Mouse (Mus musculus) stomach, adult 2 months (tissue): ENCODE results near the gene Xpo5. TPM values are rescaled to one million over a fixed set of nuclear protein-coding genes. Genes with fewer than 3 reads are reported as not detected.

Experiments used
- polyA plus RNA-seq: library from polyadenylated mRNA; depleted of rRNA; stranded (reverse); fragments of >200 nt; gene quantifications from 2 replicates; pipeline ENCODE4 v1.2.3, GENCODE M21; 2012; rRNA removed

The Xpo5 gene
- polyA plus RNA-seq: 4.7 and 5.9 TPM in 2 replicates

GRCm38 (mm10) chr17:46202421-46203071 is at the start of gene Xpo5, which contains the start of gene Polh:
Xpo5 (plus strand) TSS chr17:46202782.
Polh (minus strand) TSS chr17:46202645.

GRCm38 (mm10) chr17:46152847-46153782 is 49.5 kb upstream of the Xpo5 start, which contains the start of gene Mad2l1bp:
Mad2l1bp (minus strand) TSS chr17:46153553.

GRCm38 (mm10) chr17:46160686-46161085 is 41.9 kb upstream of the Xpo5 start, which contains the start of gene Gtpbp2:
Gtpbp2 (plus strand) TSS chr17:46161032.

GRCm38 (mm10) chr17:46247512-46248188 is 45.1 kb downstream of the Xpo5 start, which contains the start of the genes Polr1c and Yipf3:
Polr1c (minus strand) TSS chr17:46248054.
Yipf3 (plus strand) TSS chr17:46248080.

GRCm38 (mm10) chr17:46253452-46254084 is 51.0 kb downstream of the Xpo5 start, which contains the start of gene Lrrc73:
Lrrc73 (plus strand) TSS chr17:46253531.

GRCm38 (mm10) chr17:46282483-46283123 is 80.0 kb downstream of the Xpo5 start, which contains the start of gene Tjap1:
Tjap1 (minus strand) TSS chr17:46283026.

Other genes with a start within 250 kb of the Xpo5 start
- 63.8 and 87.0 TPM in 2 replicates for gene Vegfa, start 170.4 kb upstream of the Xpo5 start, polyA plus RNA-seq
- gene Mrps18a, start 91.8 kb upstream of the Xpo5 start, polyA plus RNA-seq: 13.2 and 14.9 TPM in 2 replicates
- 5.3 and 7.2 TPM in 2 replicates for gene Rsph9, start 58.6 kb upstream of the Xpo5 start, polyA plus RNA-seq
- gene Mad2l1bp, start 49.2 kb upstream of the Xpo5 start, polyA plus RNA-seq: 8.1 and 10.0 TPM in 2 replicates
- gene Gtpbp2, start 41.8 kb upstream of the Xpo5 start, polyA plus RNA-seq: 55.4 and 62.2 TPM in 2 replicates
- 1.1 and 1.2 TPM in 2 replicates for gene Polh, start 137 bp upstream of the Xpo5 start, polyA plus RNA-seq
- 15.7 and 21.4 TPM in 2 replicates for gene Polr1c, start 45.3 kb downstream of the Xpo5 start, polyA plus RNA-seq
- 209 and 224 TPM in 2 replicates for gene Yipf3, start 45.3 kb downstream of the Xpo5 start, polyA plus RNA-seq
- gene Lrrc73, start 50.7 kb downstream of the Xpo5 start, polyA plus RNA-seq: 2.5 and 3.8 TPM in 2 replicates
- 24.8 and 27.8 TPM in 2 replicates for gene Tjap1, start 80.2 kb downstream of the Xpo5 start, polyA plus RNA-seq
- gene Dlk2, start 94.6 kb downstream of the Xpo5 start, polyA plus RNA-seq: 8.6 and 10.5 TPM in 2 replicates
- gene Abcc10, start 125.6 kb downstream of the Xpo5 start, polyA plus RNA-seq: 15.6 and 18.3 TPM in 2 replicates
- 1.2 and 1.3 TPM in 2 replicates for gene Zfp318, start 180.9 kb downstream of the Xpo5 start, polyA plus RNA-seq
- gene Crip3, start 226.1 kb downstream of the Xpo5 start, polyA plus RNA-seq: 0.63 and 1.9 TPM in 2 replicates
- gene Slc22a7, start 235.7 kb downstream of the Xpo5 start, polyA plus RNA-seq: not detected in 2 replicates